Mouse (Mus musculus): ENCODE results near the gene Pla2g7.
"Not testable (repeated sequence)": the region's sequence is repeated elsewhere in the genome, so short reads cannot be mapped to it uniquely, and the experiment has no call there.

The Pla2g7 gene

DNA sequence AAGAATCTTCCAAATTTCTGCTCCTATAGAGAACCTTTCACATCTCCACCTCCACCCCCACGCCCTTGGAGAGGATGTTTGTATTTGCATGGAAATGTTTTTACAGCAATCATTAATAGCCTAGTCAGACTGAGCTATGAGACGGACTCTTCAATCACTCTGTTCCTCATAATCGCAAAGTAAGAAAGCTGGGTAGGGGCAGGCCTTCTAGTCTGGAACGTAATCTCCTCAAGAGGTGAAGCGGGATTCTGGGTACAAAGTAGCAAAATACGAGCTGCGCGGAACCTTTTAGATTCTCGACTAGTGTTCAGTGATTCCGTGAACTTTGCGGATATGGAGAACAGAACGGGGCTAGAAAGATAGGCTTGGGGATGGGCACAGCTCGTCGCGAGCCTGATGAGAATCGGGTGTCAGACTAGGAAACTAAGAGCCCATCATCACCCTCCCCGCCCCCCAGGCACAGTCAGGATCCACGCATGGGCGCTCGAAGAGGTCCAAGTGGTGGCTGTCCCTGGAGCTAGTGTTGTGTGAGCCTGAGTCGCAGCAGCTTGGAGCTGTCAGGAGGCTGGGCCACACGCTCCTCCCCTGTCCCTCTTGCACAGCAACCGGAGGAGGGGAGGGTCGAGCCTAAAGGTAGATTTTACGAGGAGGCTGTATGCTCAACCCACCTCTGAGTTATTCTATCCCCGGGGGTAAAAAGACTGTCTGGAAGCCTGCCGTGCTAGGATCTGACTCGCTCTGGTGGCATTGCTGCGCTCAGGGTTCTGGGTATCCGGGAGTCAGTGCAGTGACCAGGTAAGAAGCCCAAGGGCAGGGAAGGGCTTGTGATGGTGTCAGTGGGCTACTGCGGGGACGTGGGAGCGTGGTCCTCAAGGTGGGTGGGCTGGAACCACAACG is at the start of gene Pla2g7:
Gene Pla2g7 (plus strand): TSS at position 107 of the 897 bp plus-strand sequence.
- in situ Hi-C loops (cut with MboI; ENCODE audit: low sequenced_read_pairs) = no loop called here

DNA sequence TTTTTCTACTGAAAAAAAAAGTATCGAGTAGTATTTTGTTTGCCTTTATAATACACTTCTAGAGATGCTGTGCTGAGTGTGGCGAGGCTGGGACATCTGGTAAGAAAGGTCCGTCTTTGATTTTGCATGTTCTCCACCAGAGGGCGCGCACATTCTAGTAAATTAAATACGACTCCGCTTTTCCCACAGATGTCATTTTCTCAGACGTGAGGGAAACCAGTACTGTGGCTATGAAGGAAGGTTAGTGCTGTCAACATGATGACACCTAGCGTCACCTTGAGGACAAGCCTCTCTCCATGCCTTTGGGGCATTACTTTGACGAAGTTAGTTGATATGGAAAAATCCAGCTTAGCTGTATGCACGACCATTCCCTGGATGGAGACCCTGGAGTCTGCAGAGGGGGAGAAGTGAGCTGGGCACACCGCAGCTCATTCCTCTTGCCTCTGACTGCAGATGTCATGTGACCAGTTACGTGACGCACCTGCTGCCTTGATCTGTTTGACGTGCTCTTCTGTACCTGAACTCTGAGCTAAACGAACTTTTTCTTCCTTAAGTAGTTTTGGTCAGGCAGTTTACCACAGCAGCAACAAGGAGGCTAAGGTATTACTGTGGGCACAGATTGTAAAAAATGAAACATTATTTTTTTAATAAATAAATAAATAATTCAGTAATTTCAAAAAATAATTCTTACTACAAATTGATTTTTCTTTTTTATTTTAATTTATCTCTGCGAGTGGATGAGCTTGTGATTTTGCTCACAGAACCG is 49.1 kb upstream of the Pla2g7 start:
- in situ Hi-C loops (cut with MboI; ENCODE audit: low sequenced_read_pairs) = no loop called here

DNA sequence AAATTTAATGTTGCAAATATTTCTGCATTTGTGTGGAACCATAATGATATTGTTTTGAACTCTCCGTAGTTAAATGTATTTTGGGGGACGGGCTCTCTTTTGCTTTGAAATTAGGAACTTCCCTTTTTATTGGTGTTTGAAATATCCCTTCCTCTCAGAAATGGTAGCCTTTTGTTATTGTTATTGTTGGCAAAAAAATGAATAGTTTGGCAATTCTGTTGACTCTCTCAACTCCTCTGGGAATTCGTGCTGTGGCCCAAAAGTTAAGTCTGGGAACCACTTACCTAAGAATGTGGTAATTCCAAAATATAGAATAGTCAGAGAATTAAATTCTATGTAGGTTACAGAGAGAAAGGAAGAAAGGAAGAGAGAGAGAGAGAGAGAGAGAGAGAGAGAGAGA is 47.7 kb upstream of the Pla2g7 start:
- in situ Hi-C loops (cut with MboI; ENCODE audit: low sequenced_read_pairs) = no loop called here

DNA sequence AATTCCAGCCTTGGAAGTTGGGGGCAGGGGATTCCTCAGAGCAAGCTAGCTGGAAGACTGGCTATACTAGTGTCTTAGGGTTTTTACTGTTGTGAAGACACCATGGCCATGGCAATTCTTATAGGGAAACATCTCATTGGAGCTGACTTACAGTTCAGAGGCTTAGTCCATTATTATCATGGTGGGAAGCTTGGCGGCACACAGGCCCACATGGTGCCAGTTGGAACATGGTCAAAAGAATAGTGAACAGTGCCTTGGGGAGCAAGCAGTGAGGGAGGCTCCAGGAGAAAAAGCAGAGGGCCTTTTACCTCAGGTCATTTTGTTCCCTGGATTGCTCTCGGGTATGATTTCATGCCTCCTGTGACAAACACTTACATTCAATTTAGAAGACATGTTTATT is 37.4 kb upstream of the Pla2g7 start:
- in situ Hi-C loops (cut with MboI; ENCODE audit: low sequenced_read_pairs) = no loop called here

DNA sequence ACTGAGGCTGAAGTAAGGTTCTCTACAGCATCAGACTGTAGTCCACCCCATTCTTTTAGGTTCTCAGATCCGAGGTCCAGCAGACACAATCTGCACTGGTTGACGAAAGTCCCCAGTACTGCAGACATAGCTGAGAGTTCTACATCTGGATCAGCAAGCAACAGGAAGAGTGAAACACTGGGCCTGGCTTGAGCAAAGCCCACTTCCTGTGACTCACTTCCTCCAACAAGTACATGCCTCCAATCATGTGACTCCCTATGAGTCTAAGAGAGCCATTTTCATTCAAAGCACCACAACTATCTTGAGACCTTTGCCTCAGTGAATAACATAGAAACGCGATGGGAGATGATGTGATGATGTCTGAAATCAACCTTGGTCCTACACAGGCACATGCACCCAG is 36.7 kb upstream of the Pla2g7 start:
- in situ Hi-C loops (cut with MboI; ENCODE audit: low sequenced_read_pairs) = no loop called here

DNA sequence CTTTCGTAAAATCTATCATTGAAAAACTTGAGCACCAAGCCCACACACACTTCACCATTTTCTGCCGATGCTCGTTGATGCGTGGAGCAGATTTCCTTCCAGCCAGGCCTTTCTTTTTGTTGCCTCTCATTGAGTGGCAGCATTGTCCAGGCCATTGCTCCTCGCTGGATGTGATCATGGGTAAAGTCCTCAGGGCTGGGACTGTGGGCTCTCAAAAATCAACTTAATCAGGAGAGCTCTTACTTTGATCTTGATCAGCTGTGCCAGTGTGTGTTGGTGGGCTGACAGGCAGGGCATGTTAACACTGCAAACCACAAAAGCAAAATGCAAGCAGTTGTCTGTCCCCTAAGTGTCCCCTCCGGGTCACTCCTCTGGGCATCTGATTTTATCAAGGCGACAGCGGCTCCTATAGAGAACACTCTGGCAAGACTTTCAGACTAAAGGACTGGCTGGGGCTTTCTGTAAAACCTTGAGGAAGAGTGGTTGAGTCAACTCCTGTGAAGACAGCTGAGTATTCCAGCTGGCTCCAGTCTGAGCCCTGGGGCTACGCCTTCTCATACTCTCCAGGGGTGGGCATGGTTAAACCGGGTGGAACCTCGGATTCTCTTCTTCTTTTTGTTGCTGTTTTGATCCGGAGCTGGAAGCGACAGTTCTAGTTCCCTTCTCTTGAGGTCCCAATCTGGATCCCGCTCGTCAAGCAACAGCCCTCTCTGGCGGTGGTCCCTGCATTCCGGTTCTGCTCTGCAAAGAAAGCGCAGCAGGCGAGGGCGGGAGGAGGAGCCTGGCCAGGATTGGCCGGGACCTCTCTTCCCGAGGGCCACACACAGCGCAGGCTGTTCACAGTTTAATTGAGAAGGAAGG is 33.3 kb upstream of the Pla2g7 start:
- in situ Hi-C loops (cut with MboI; ENCODE audit: low sequenced_read_pairs) = no loop called here

DNA sequence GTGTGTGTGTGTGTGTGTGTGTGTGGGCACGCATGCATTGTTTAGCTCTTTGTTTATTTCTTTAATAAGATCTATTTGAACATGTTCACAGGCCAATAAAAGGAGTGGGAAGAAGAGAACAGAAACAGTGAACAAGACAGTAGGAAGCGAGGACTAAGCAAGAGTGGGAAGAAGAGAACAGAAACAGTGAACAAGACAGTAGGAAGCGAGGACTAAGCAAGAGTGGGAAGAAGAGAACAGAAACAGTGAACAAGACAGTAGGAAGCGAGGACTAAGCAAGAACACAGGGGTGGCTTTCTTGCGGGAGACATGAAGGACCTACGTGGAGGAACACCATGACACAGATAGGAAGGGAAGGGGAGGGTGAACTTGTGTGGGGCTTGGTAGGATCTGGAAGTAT is 31.1 kb upstream of the Pla2g7 start:
- in situ Hi-C loops (cut with MboI; ENCODE audit: low sequenced_read_pairs) = not testable (repeated sequence)

DNA sequence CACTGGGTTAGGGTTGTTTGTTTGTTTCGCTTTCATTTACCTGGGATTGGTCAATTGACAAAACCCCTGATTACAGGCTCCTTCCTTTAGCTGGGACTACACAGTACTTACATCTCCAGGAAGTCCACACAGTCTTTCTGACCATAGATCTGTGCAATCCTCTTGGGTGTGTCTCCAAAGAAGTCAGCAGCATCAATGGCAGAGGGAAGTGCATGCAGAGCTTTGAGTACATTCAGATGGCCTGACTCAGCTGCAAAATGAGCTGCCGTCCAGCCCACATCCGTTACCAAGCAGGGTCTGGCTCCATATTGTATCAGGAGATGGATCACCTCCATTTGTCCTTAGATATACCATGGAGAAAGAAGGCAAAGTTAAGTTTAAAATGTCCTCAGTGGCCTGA is 29.1 kb upstream of the Pla2g7 start:
- in situ Hi-C loops (cut with MboI; ENCODE audit: low sequenced_read_pairs) = no loop called here

DNA sequence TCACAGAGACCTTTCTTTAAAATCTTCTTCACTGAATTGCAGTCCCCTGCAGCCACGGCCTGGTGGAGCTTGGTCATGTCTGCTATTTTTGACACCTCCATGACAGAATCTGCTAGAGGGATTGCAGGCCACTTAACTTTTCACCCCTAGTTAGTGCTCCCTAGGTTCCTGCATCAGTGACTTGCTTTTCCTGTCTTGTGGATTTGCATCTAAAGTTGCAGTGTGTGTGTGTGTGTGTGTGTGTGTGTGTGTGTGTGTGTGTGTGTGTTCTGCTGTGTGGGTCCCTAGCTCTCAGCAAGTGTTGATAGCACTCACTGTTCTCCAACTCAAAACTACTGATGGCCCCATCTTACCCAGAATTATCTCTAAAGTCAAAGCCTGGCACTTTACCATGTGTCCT is 24.4 kb upstream of the Pla2g7 start, which contains the start of gene Ankrd66:
Gene Ankrd66 (minus strand): TSS at position 101 of the 400 bp plus-strand sequence.
- in situ Hi-C loops (cut with MboI; ENCODE audit: low sequenced_read_pairs) = no loop called here

DNA sequence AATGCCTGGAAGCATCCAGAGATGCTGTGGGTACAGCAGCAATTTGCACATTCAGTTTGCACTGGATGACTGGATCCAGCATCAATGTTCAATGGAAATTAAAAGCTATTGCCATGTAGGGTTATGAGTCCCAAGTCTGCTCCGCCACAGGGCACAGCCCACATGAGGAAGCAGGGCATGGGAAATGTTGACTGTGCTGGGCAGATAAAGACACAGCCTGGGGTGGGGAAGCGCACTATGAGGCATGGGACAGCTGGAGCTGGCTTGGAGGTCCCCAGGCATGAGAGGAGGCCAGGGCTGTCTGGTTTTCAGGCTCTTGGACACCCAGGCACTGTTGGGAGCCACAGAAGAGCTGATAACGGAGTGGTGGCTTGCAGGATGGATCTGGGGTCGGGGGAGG is 23.9 kb upstream of the Pla2g7 start:
- in situ Hi-C loops (cut with MboI; ENCODE audit: low sequenced_read_pairs) = no loop called here

DNA sequence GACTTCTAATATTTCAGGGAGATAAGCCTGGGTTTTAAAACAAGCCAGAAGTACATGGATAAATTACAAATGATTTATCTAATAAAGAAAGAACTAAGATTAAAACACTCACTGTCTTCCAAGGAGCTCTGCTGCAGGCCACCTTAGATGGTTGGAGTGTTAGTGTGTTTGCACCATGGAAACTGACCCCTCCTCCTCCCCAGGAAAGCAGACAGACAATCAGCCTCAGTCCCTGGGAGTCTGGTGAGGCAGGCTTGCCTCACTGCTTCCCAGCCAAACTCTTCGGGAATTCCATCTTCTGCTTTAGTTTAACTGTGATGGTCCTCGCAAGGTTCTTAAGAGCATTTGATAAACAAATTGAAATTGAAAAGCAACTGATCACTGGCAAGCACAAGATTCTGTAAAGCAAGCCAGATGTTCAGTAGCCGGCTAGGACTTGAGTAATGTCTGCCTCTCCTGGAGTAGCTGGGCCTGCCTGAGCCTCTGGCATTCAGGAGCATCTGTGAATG is 16.7 kb upstream of the Pla2g7 start:
- in situ Hi-C loops (cut with MboI; ENCODE audit: low sequenced_read_pairs) = no loop called here

DNA sequence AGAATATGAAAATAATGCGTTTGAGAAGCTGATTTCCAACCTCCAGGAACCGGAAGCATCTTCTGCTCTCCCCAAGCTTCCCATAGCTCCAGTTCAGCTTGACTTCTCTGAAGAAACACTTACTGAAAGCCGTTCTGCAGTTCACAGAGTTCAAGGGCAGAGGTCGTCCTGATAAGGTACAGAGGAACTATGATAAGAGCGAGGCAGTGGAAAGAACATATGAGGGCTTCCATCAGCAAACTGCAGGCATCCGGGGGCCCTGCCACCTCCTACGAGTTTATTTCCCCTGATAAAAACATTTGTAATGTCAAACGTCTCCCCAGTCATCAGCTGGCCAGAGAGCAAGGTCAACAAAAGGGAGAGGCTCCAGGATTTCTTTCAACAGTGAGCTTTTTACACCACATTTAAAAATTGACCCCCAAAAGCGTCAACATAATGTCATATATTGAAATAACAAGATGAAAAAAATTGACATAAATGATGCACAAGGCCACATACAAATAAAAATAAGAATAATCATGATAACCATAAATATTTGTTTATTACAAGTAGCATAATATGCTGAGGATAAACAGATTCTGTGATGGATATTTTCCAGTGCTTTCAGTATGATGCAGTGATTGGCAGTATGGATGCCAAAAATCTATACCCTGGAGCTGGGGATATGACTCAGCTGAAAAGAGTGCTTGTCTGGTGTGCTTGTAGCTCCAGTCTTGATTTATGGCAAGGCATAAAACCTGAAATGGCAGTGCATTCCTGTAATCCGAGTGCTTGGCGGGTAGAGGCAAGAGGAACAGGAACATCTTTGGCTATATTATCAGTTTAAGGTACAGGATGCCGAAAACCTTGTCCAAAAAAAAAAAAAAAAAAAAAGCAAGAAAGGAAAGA is 13.1 kb upstream of the Pla2g7 start:
- in situ Hi-C loops (cut with MboI; ENCODE audit: low sequenced_read_pairs) = no loop called here

DNA sequence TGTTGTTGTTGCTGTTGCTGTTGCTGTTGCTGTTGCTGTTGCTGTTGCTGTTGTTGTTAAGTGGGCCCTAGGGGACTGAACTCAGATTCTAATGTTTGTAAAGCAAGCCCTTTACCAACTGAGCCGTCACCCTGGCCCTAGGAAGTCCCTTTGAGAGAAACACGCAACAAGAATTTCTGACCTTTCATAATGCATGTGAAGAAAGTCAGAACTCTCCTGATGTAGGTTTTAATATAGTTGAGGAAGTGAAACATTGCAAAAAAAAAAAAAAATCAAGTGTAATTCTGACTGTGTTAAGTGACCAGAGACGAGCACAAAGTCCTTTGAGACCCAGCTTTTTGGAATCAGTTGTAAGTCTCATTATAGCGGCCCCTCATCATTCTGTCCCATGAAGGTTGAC is 10.8 kb upstream of the Pla2g7 start:
- in situ Hi-C loops (cut with MboI; ENCODE audit: low sequenced_read_pairs) = no loop called here

DNA sequence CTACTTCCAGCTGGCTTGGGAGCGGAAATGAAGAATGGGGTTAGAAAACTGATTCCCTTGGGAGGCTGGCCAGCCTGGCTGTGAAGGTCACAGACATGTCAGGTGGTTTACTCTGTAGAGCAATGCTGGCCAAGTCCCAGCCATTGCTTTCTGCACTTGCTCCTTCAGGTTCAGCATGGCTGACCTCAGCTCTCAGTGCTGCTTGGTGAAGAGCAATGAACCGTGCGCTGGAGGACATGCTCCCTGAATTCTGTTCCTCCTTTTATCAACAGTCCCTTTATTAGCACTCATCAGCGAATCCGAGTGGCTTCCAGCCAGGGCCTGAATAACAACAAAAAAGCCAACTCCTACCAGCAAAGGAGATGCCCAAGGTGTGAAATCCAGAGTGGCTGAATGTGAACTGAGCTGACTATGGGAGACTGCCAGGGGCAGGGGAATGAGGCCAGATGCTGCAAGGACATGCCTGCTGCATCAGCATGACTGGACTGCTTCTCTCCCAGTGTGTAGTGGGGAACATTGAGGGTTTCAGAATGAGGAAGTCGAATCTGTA is 10.3 kb upstream of the Pla2g7 start:
- in situ Hi-C loops (cut with MboI; ENCODE audit: low sequenced_read_pairs) = no loop called here

DNA sequence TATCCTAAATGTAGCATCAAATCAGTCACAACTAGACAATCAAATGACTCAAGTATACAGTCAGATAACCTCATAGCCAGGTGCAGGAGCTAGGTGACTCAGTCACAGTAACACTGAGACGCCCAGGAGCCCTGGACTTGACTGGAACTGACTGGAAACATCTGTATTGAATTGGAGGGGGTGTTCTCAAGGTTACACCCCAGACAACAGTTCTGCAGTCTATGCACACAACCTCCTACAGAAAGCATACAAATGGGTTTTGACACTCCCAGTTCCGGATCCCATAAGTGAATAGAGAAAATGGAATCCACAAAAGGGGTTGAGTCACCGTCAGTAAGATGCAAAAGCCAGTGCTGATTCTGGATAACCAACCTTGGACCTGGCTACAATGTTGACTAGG is 9.2 kb upstream of the Pla2g7 start:
- in situ Hi-C loops (cut with MboI; ENCODE audit: low sequenced_read_pairs) = no loop called here

DNA sequence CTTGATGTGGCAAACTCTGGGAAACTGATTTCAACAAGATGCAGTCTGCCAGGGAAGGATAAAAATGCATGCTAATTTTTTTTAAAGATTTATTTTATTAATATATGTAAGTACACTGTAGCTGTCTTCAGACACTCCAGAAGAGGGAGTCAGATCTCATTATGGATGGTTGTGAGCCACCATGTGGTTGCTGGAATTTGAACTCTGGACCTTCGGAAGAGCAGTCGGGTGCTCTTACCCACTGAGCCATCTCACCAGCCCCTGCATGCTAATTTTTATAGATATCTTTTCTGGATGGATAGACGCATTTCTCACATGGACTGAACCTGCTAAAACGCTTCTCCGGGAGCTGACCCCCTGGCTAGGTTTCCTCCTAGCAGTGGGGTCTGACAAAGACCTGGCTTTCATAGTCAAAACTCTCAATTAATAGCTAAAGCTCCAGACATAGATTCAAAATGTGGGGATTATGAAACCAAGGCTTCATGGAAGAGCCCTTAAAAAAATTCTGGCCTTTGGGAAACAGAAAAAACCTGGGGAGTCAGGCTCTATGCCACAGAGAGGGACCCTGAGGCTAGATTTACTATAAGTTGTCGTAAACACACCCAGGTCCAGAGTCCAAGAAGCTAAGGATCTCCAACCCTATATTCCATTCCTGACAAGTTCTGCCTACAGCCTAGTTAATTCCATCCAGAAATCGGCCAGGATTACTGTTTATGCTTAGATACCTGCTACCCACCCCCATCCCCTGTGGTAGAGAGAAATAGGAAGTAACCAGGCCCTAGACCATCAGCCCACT is 4.5 kb upstream of the Pla2g7 start:
- in situ Hi-C loops (cut with MboI; ENCODE audit: low sequenced_read_pairs) = no loop called here

DNA sequence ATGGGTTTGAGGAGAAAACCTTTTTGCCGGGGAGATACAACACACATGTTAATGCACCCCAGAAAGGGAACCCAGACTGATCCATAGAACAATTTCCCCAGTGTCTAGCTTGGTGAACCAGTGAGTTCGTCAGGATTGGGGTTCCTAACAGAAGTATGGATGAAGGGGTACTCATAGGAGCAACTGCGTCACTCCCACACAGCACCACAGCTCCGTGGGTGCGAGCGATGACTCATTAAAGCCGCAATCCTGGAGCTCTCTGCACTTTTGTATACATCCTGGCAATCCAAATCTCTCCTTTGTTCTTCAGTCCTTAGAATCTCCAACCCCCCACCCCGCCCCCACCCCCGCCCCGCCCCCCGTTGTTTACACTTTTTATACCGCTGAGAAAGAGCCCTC is 306 bp upstream of the Pla2g7 start:
- in situ Hi-C loops (cut with MboI; ENCODE audit: low sequenced_read_pairs) = no loop called here

DNA sequence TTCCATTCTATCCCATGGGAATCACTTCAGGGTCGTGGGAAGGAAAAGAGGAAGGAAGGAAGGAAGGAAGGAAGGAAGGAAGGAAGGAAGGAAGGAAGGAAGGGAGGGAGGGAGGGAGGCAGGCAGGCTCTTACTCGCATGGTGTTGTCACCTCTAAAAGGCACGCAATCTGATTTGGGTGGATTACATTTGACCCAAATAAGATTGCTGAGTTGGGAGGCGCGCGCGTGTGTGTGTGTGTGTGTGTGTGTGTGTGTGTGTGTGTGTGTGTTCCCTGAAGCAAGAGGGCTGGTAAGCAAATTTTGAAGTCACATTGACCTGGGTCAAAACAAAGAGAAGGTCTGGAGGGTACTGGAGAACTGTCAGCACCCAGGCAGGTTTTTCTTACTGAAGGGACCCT is 1.4 kb downstream of the Pla2g7 start:
- in situ Hi-C loops (cut with MboI; ENCODE audit: low sequenced_read_pairs) = no loop called here

DNA sequence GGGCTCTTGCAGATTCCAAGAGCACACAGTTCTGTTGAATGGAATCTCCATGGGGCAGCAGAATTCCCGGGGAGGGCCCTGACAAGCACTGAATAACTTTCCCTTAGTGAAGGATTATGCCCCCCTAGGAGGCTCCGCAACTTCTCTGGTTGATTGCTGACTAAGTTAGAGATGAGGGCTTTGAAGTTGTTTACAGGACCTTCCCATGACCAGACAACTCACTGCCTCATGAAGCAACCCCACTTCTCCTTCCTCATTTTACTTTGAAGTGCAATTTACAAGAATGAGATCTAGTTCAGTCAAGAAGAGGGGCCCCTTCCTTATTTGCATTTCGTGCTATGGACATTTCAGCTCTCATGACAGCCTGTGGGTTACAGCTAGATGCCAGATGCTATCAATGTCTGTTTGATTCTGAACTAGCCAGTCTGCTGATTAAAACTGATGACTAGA is 5.8 kb downstream of the Pla2g7 start:
- in situ Hi-C loops (cut with MboI; ENCODE audit: low sequenced_read_pairs) = no loop called here

All from CH12F3 (cell line).